Mouse (Mus musculus) lung, postnatal 0 days (tissue): ENCODE measurements around the gene Acta2.

Source experiments
- CTCF ChIP-seq: IDR thresholded peaks from 2 replicates; pipeline ENCODE4 v1.5.1; 2016; ENCODE audit warnings: antibody characterized with exemption, mild to moderate bottlenecking
- EP300 ChIP-seq: IDR thresholded peaks from 2 replicates; pipeline ENCODE4 v1.6.1; 2016; ENCODE audit warnings: antibody characterized with exemption, mild to moderate bottlenecking, control low read depth

GRCm38 (mm10) chr19:34273073-34273472, 17.7 kb upstream of the Acta2 start:
- TF ChIP-seq EP300 (no peak), CTCF (no peak)
